Mouse (Mus musculus): ENCODE measurements around the gene Whrn. TPM values are rescaled to one million over a fixed set of nuclear protein-coding genes. Genes with fewer than 3 reads are reported as not detected.

Whrn gene
- polyA plus RNA-seq, 1 experiment from 2014 or later: 5.6 TPM

GRCm38 (mm10) chr4:63437119-63437815 is 58.5 kb downstream of the Whrn start:
- H3K9me3 ChIP-seq: no peaks in the 10 kb centered on the region
- H3K9ac ChIP-seq: no peak overlapping the region
- no peaks in the 10 kb centered on the region for H3K36me3 ChIP-seq
- 55% methylated on average over 16 of the region's 16 CpGs for WGBS
- H3K4me3 ChIP-seq: no peak overlapping the region
- peak; percentile 58; the same call in 1 of the 2 replicates for ATAC-seq (ENCODE audit: low FRiP score)
- H3K27ac ChIP-seq: no peak overlapping the region
- H3K4me2 ChIP-seq: no peak overlapping the region
- H3K4me1 ChIP-seq (replicated peaks): peaks cover 14% of the 10 kb centered on the region
- no peaks in the 10 kb centered on the region for H3K27me3 ChIP-seq

GRCm38 (mm10) chr4:63435402-63435801 is 60.4 kb downstream of the Whrn start:
- WGBS: 78% methylated on average over 9 of the region's 9 CpGs
- Histone ChIP-seq H3K27ac (no peak overlapping the region), H3K9ac (no peak overlapping the region), H3K36me3 (no peaks in the 10 kb centered on the region), H3K27me3 (no peaks in the 10 kb centered on the region), H3K9me3 (no peaks in the 10 kb centered on the region), H3K4me3 (no peak overlapping the region), H3K4me1 (replicated peaks) (peaks cover 14% of the 10 kb centered on the region), H3K4me2 (no peak overlapping the region)
- ATAC-seq (ENCODE audit: low FRiP score): no peak

- Histone ChIP-seq H3K9me3 (no peaks in the 10 kb centered on the region), H3K4me2 (no peak overlapping the region), H3K27me3 (no peaks in the 10 kb centered on the region), H3K4me1 (replicated peaks) (peaks cover 11% of the 10 kb centered on the region; the same call in 1 of the 2 replicates), H3K9ac (no peak overlapping the region), H3K4me3 (no peak overlapping the region), H3K27ac (no peak overlapping the region), H3K36me3 (no peaks in the 10 kb centered on the region)
- 73% methylated on average over 5 of the region's 5 CpGs for WGBS
- ATAC-seq (ENCODE audit: low FRiP score): no peak
These were observed 64.7 kb downstream of the Whrn start for GRCm38 (mm10) chr4:63431098-63431497.

GRCm38 (mm10) chr4:63430357-63430756 is 65.4 kb downstream of the Whrn start:
- Histone ChIP-seq H3K9ac (no peak overlapping the region), H3K4me3 (no peak overlapping the region), H3K4me1 (replicated peaks) (peaks cover 16% of the 10 kb centered on the region; the same call in 1 of the 2 replicates), H3K4me2 (no peak overlapping the region), H3K9me3 (no peaks in the 10 kb centered on the region), H3K27me3 (no peaks in the 10 kb centered on the region), H3K36me3 (no peaks in the 10 kb centered on the region), H3K27ac (no peak overlapping the region)
- no peak for ATAC-seq (ENCODE audit: low FRiP score)
- 48% methylated on average over 3 of the region's 3 CpGs for WGBS

- Histone ChIP-seq H3K27me3 (no peaks in the 10 kb centered on the region), H3K4me1 (replicated peaks) (peaks cover 16% of the 10 kb centered on the region; the same call in 1 of the 2 replicates), H3K9me3 (no peaks in the 10 kb centered on the region), H3K4me2 (no peak overlapping the region), H3K4me3 (no peak overlapping the region), H3K27ac (no peak overlapping the region), H3K36me3 (no peaks in the 10 kb centered on the region), H3K9ac (no peak overlapping the region)
- 69% methylated on average over 8 of the region's 8 CpGs for WGBS
- no peak for ATAC-seq (ENCODE audit: low FRiP score)
These were observed 69.5 kb downstream of the Whrn start for GRCm38 (mm10) chr4:63426308-63426707.

GRCm38 (mm10) chr4:63423811-63424210 is 72.0 kb downstream of the Whrn start:
- H3K4me3 ChIP-seq: no peak overlapping the region
- no peak for ATAC-seq (ENCODE audit: low FRiP score)
- no peaks in the 10 kb centered on the region for H3K27me3 ChIP-seq
- no peak overlapping the region for H3K27ac ChIP-seq
- no peak overlapping the region for H3K9ac ChIP-seq
- WGBS: 28% methylated on average over 5 of the region's 5 CpGs
- peaks cover 14% of the 10 kb centered on the region; the same call in 1 of the 2 replicates for H3K4me1 ChIP-seq (replicated peaks)
- H3K9me3 ChIP-seq: no peaks in the 10 kb centered on the region
- no peak overlapping the region for H3K4me2 ChIP-seq
- H3K36me3 ChIP-seq: no peaks in the 10 kb centered on the region

GRCm38 (mm10) chr4:63423231-63423630 is 72.6 kb downstream of the Whrn start:
- WGBS: 78% methylated on average over 1 of the region's 1 CpGs
- Histone ChIP-seq H3K27me3 (no peaks in the 10 kb centered on the region), H3K4me2 (no peak overlapping the region), H3K9me3 (no peaks in the 10 kb centered on the region), H3K9ac (no peak overlapping the region), H3K36me3 (no peaks in the 10 kb centered on the region), H3K4me3 (no peak overlapping the region), H3K27ac (no peak overlapping the region), H3K4me1 (replicated peaks) (peaks cover 14% of the 10 kb centered on the region; the same call in 1 of the 2 replicates)
- no peak for ATAC-seq (ENCODE audit: low FRiP score)

GRCm38 (mm10) chr4:63420143-63420920 is 75.5 kb downstream of the Whrn start:
- Histone ChIP-seq H3K9me3 (no peaks in the 10 kb centered on the region), H3K27ac (no peak overlapping the region), H3K4me2 (no peak overlapping the region), H3K36me3 (no peaks in the 10 kb centered on the region; the same call in 1 of the 2 replicates), H3K27me3 (no peaks in the 10 kb centered on the region), H3K4me3 (no peak overlapping the region), H3K9ac (no peak overlapping the region), H3K4me1 (replicated peaks) (peaks cover 12% of the 10 kb centered on the region)
- ATAC-seq (ENCODE audit: low FRiP score): no peak
- WGBS: 65% methylated on average over 14 of the region's 14 CpGs

- no peaks in the 10 kb centered on the region for H3K27me3 ChIP-seq
- no peak overlapping the region for H3K27ac ChIP-seq
- no peak overlapping the region for H3K4me3 ChIP-seq
- no peak overlapping the region for H3K9ac ChIP-seq
- 70% methylated on average over 11 of the region's 11 CpGs for WGBS
- no peaks in the 10 kb centered on the region for H3K9me3 ChIP-seq
- H3K4me2 ChIP-seq: no peak overlapping the region
- peaks cover 12% of the 10 kb centered on the region for H3K4me1 ChIP-seq (replicated peaks)
- no peak for ATAC-seq (ENCODE audit: low FRiP score)
- H3K36me3 ChIP-seq: no peaks in the 10 kb centered on the region; the same call in 1 of the 2 replicates
These were observed 77.5 kb downstream of the Whrn start for GRCm38 (mm10) chr4:63418270-63418669.

- H3K4me1 ChIP-seq (replicated peaks): peaks cover 12% of the 10 kb centered on the region
- H3K4me2 ChIP-seq: no peak overlapping the region
- peak; percentile 57 for ATAC-seq (ENCODE audit: low FRiP score)
- no peaks in the 10 kb centered on the region for H3K27me3 ChIP-seq
- H3K4me3 ChIP-seq: no peak overlapping the region
- H3K36me3 ChIP-seq: no peaks in the 10 kb centered on the region; the same call in 1 of the 2 replicates
- WGBS: 20% methylated on average over 9 of the region's 9 CpGs
- 0 out of 2 replicates have a peak overlapping the region, but pooled peaks have one; percentile 20 for H3K9ac ChIP-seq
- H3K9me3 ChIP-seq: no peaks in the 10 kb centered on the region
- H3K27ac ChIP-seq: no peak overlapping the region
These were observed 78.4 kb downstream of the Whrn start for GRCm38 (mm10) chr4:63417318-63417957.

GRCm38 (mm10) chr4:63414951-63415350 is 80.8 kb downstream of the Whrn start:
- no peaks in the 10 kb centered on the region for H3K27me3 ChIP-seq
- no peak overlapping the region for H3K27ac ChIP-seq
- H3K9ac ChIP-seq: no peak overlapping the region
- H3K4me2 ChIP-seq: no peak overlapping the region
- ATAC-seq (ENCODE audit: low FRiP score): no peak
- no peak overlapping the region for H3K4me3 ChIP-seq
- 82% methylated on average over 5 of the region's 5 CpGs for WGBS
- no peaks in the 10 kb centered on the region; the same call in 1 of the 2 replicates for H3K36me3 ChIP-seq
- H3K9me3 ChIP-seq: no peaks in the 10 kb centered on the region
- H3K4me1 ChIP-seq (replicated peaks): peaks cover 14% of the 10 kb centered on the region

- Histone ChIP-seq H3K36me3 (no peaks in the 10 kb centered on the region; the same call in 1 of the 2 replicates), H3K27me3 (0 out of 2 replicates have a peak, but pooled peaks cover 4% of the 10 kb centered on the region), H3K4me3 (no peak overlapping the region), H3K4me1 (replicated peaks) (peaks cover 30% of the 10 kb centered on the region), H3K9ac (no peak overlapping the region), H3K9me3 (no peaks in the 10 kb centered on the region), H3K27ac (no peak overlapping the region), H3K4me2 (peak overlapping the region; percentile 96)
- whole genome bisulfite sequencing: 70% methylated on average over 5 of the region's 5 CpGs
- no peak for ATAC-seq (ENCODE audit: low FRiP score)
These were observed 84.6 kb downstream of the Whrn start for GRCm38 (mm10) chr4:63411222-63411621.
